Mouse (Mus musculus) liver, postnatal 0 days (tissue): ENCODE measurements at regions not wholly inside any gene's neighbourhood (a gene's known extent, or its start where the extent isn't known, plus 50 kb on each side); places are given as distances from the start of the nearest gene placed in this dataset.

ENCODE experiments used
- CTCF ChIP-seq: sonication (generic); IDR thresholded peaks from 2 replicates; pipeline ENCODE4 v1.5.1; 2016; ENCODE audit warnings: antibody characterized with exemption, low read depth
- EP300 ChIP-seq: IDR thresholded peaks from 2 replicates; pipeline ENCODE4 v1.6.1; 2016; ENCODE audit warnings: antibody characterized with exemption, low read depth, mild to moderate bottlenecking

DNA sequence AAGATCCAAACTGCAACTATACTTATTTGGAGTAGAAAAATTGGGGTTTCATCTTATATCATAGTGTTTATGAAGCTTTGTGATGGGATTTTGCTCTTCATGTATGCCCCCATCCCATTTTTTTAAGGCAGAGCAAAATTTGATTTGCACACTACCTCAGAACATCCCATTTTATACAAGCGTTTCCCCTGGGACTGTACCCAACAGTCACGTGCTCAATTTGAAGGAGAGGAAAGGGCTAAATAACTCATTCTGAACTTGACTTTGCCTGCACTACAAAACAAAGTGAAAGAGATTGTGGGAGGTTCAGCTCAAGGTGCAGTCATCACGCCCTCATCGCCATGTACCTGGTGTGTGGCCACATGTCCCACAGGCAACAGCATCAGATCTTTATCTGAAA is 115.1 kb upstream of the Prkg2 start:
- no peak for TF ChIP-seq CTCF
- no peak for TF ChIP-seq EP300
